Mouse (Mus musculus) adrenal gland (tissue): ENCODE results near the gene Gpr15.

Experiments
- intact Hi-C: fragments of 180-260 bp; cut with DNase I; formaldehyde crosslinking; loops from one replicate; pipeline ENCODE4 v1.15.1; 2025
- long read RNA-seq, 2 experiments: library from polyadenylated mRNA; unstranded; transcript quantifications; one replicate each; pipeline ENCODE4 v2.0.0; 2020; ENCODE audit warnings: borderline replicate concordance in 1 of 2; ENCODE audit not compliant: insufficient replicate concordance in 1 of 2

Gene Gpr15
- long read RNA-seq, experiment 1 = 0 reads
- long read RNA-seq, experiment 2 = 0 reads

- intact Hi-C loops = no loop called here
Observed at GRCm38 (mm10) chr16:58718666-58719120, at the start of gene Gpr15. Gene Gpr15, minus strand, starts transcription at chr16:58719070.

- intact Hi-C loops = no loop called here
Observed at GRCm38 (mm10) chr16:58763076-58763475, 44.2 kb upstream of the Gpr15 start, which contains the start of gene Olfr172. Gene Olfr172, minus strand, starts transcription at chr16:58763176.

GRCm38 (mm10) chr16:58756191-58756590 lies 37.3 kb upstream of the Gpr15 start:
- intact Hi-C loops = loop anchor here (10.0 kb wide), 1 partner anchor 649 kb away; the partner anchor contains the start of gene Gabrr3

GRCm38 (mm10) chr16:58751314-58751713 lies 32.4 kb upstream of the Gpr15 start:
- intact Hi-C loops = loop anchor here (10.0 kb wide), 1 partner anchor 653 kb away; the partner anchor contains the start of gene Gabrr3

- intact Hi-C loops = no loop called here
Observed at GRCm38 (mm10) chr16:58746715-58747114, 27.8 kb upstream of the Gpr15 start.

- intact Hi-C loops = no loop called here
Observed at GRCm38 (mm10) chr16:58740751-58741150, 21.9 kb upstream of the Gpr15 start.

GRCm38 (mm10) chr16:58738800-58739199 lies 19.9 kb upstream of the Gpr15 start:
- intact Hi-C loops = loop anchor here (10.0 kb wide), 1 partner anchor 274 kb away; no protein-coding TSS in a partner anchor

- intact Hi-C loops = loop anchor here (10.0 kb wide), 1 partner anchor 273 kb away; no protein-coding TSS in a partner anchor
Observed at GRCm38 (mm10) chr16:58738205-58738604, 19.3 kb upstream of the Gpr15 start.

- intact Hi-C loops = loop anchor here (5.0 kb wide), 1 partner anchor 56 kb away; the partner anchor contains the start of gene Cpox
Observed at GRCm38 (mm10) chr16:58728176-58728671, 9.4 kb upstream of the Gpr15 start.

GRCm38 (mm10) chr16:58727477-58728131 lies 8.7 kb upstream of the Gpr15 start, which contains the start of gene Cldnd1:
Gene Cldnd1, plus strand, starts transcription at chr16:58727910.
- intact Hi-C loops = loop anchor here (5.0 kb wide), 1 partner anchor 55 kb away; the partner anchor contains the start of gene Cpox

GRCm38 (mm10) chr16:58726680-58727476 lies 8.0 kb upstream of the Gpr15 start:
- intact Hi-C loops = loop anchor here (5.0 kb wide), 1 partner anchor 55 kb away; the partner anchor contains the start of gene Cpox

- intact Hi-C loops = no loop called here
Observed at GRCm38 (mm10) chr16:58722292-58722691, 3.4 kb upstream of the Gpr15 start.

- intact Hi-C loops = no loop called here
Observed at GRCm38 (mm10) chr16:58715018-58715417, 3.9 kb downstream of the Gpr15 start.

GRCm38 (mm10) chr16:58713128-58713527 lies 5.7 kb downstream of the Gpr15 start:
- intact Hi-C loops = no loop called here

GRCm38 (mm10) chr16:58712221-58712620 lies 6.6 kb downstream of the Gpr15 start:
- intact Hi-C loops = no loop called here

- intact Hi-C loops = no loop called here
Observed at GRCm38 (mm10) chr16:58709536-58709935, 9.3 kb downstream of the Gpr15 start.

- intact Hi-C loops = no loop called here
Observed at GRCm38 (mm10) chr16:58708601-58709475, 10.0 kb downstream of the Gpr15 start.

GRCm38 (mm10) chr16:58707276-58707905 lies 11.5 kb downstream of the Gpr15 start:
- intact Hi-C loops = no loop called here

GRCm38 (mm10) chr16:58704999-58705398 lies 13.9 kb downstream of the Gpr15 start:
- intact Hi-C loops = no loop called here
